Comparison of ENCODE assay signal across 11 mouse cellular contexts in the genomic region with DNA sequence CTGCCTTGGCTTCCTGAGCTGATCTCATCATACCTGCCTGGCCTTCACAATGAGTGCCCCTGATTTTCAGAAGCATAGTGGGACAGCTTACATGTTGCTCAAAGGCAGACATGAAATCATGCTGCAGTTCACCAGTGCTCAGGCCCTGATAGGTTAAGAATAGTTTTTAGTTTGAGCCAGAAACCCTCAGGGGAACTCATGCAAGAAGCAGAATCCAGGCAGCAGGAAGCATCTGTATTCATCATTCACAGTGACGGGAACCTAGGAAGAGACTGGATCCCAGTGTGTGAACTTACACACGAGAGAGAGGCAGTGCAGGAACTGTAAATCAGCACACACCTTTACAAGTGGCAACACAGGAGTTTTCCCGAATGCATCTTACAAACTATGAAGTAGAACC.
DNase-seq lines count a peak whose midpoint lies in the region; ATAC-seq lines count a peak whose summit lies in the region.
"Had no signal": no experiment of that assay in that cellular context is flagged by ENCODE, and none has a peak within 500 bp of the region (broad histone marks: within the 10 kb centered on the region; RNA-seq: fewer than 3 reads in every experiment).

No protein-coding gene starts in this region.

- no peak overlapping the region for H3K4me2 ChIP-seq in kidney, embryonic 15.5 days
- H3K4me2 ChIP-seq in hindbrain, embryonic 15.5 days: no peak overlapping the region
- H3K4me2 ChIP-seq: stomach, embryonic 15.5 days had no signal

- ATAC-seq in kidney, embryonic 15.5 days (replicated peaks; ENCODE audit: low FRiP score): 0 out of 2 replicates have a peak, but pooled peaks have one; percentile 18
- no peak for ATAC-seq in hindbrain, embryonic 15.5 days (ENCODE audit: low FRiP score, low read depth)
- no peak for ATAC-seq in CD4-positive, CD25-positive, alpha-beta regulatory T cell, adult 4 months

- peaks cover 22% of the 10 kb centered on the region for H3K4me1 ChIP-seq in kidney, embryonic 15.5 days
- peaks cover 29% of the 10 kb centered on the region for H3K4me1 ChIP-seq in heart, embryonic 10.5 days
- H3K4me1 ChIP-seq in hindbrain, embryonic 15.5 days (replicated peaks): peaks cover 34% of the 10 kb centered on the region

- WGBS in kidney, embryonic 15.5 days: 23% methylated on average over 3 of the region's 3 CpGs
- 38% methylated on average over 3 of the region's 3 CpGs for WGBS in heart, embryonic 10.5 days
- whole genome bisulfite sequencing in hindbrain, embryonic 15.5 days: 21% methylated on average over 3 of the region's 3 CpGs

- no peak overlapping the region for H3K4me3 ChIP-seq in kidney, embryonic 15.5 days (replicated peaks)
- H3K4me3 ChIP-seq in heart, embryonic 10.5 days: no peak overlapping the region
- no peak overlapping the region for H3K4me3 ChIP-seq in hindbrain, embryonic 15.5 days
- H3K4me3 ChIP-seq: stomach, embryonic 15.5 days had no signal

- H3K27ac ChIP-seq in kidney, embryonic 15.5 days: 0 out of 2 replicates have a peak overlapping the region, but pooled peaks have one; percentile 7
- H3K27ac ChIP-seq in heart, embryonic 10.5 days: peak overlapping the region; percentile 31; the same call in 1 of the 2 replicates
- H3K27ac ChIP-seq in hindbrain, embryonic 15.5 days (replicated peaks): peak overlapping the region; percentile 65
- H3K27ac ChIP-seq: liver, embryonic 14.5 days; stomach, embryonic 15.5 days had no signal

- no peaks in the 10 kb centered on the region for H3K36me3 ChIP-seq in kidney, embryonic 15.5 days
- H3K36me3 ChIP-seq in heart, embryonic 10.5 days: no peaks in the 10 kb centered on the region
- H3K36me3 ChIP-seq in hindbrain, embryonic 15.5 days: no peaks in the 10 kb centered on the region
- H3K36me3 ChIP-seq: stomach, embryonic 15.5 days had no signal

- H3K27me3 ChIP-seq in kidney, embryonic 15.5 days: no peaks in the 10 kb centered on the region
- H3K27me3 ChIP-seq in heart, embryonic 10.5 days (ENCODE audit: insufficient read depth, poor library complexity, severe bottlenecking): no peaks in the 10 kb centered on the region
- no peaks in the 10 kb centered on the region for H3K27me3 ChIP-seq in hindbrain, embryonic 15.5 days
- H3K27me3 ChIP-seq: stomach, embryonic 15.5 days had no signal

- H3K9me3 ChIP-seq in kidney, embryonic 15.5 days (replicated peaks): no peaks in the 10 kb centered on the region
- H3K9me3 ChIP-seq in heart, embryonic 10.5 days: no peaks in the 10 kb centered on the region
- no peaks in the 10 kb centered on the region for H3K9me3 ChIP-seq in hindbrain, embryonic 15.5 days
- H3K9me3 ChIP-seq: stomach, embryonic 15.5 days had no signal

- DNase-seq in kidney, adult 11 months: no peak
- DNase-seq in heart, embryonic 10.5 days (ENCODE audit: low spot score): no peak
- DNase-seq in skeletal muscle tissue, adult 2 months (ENCODE audit: low read depth, low spot score): peak; percentile 10
- no peak for DNase-seq in testis, postnatal 14 days (ENCODE audit: low spot score)
- DNase-seq in adrenal gland, adult (ENCODE audit: inconsistent age in 2 of 2, low spot score in 1 of 2): no peak
- DNase-seq: cerebellum, adult 11 months had no signal

- no peak overlapping the region for H3K9ac ChIP-seq in kidney, embryonic 15.5 days
- no peak overlapping the region for H3K9ac ChIP-seq in hindbrain, embryonic 15.5 days
- H3K9ac ChIP-seq: liver, embryonic 14.5 days; stomach, embryonic 15.5 days had no signal

Comparison
In these comparisons a context has a peak if more than half of its experiments do, and no peak if none do; other contexts are left out.
1. H3K27ac ChIP-seq: peak in every context shown above with its lines; median percentile 65 in hindbrain, embryonic 15.5 days; 31 in heart, embryonic 10.5 days; 7 in kidney, embryonic 15.5 days.